Mouse (Mus musculus) kidney, embryonic 14.5 days (tissue): ENCODE measurements at regions not wholly inside any gene's neighbourhood (a gene's known extent, or its start where the extent isn't known, plus 50 kb on each side); places are given as distances from the start of the nearest gene placed in this dataset.

Source experiments
- ATAC-seq: fragments of 200-750 bp; cut with Nextera tagmentation; 2 replicates; pipeline ENCODE4 v1.8.0; 2017; ENCODE audit warnings: moderate number of reproducible peaks, mild to moderate bottlenecking, moderate TSS enrichment, moderate library complexity; ENCODE audit not compliant: low FRiP score, low TSS enrichment
- H3K27ac ChIP-seq: fragments of 300-500 bp; sonication (generic); 2 replicates; pipeline ENCODE4 v1.5.1; 2014; ENCODE audit warnings: low read depth, mild to moderate bottlenecking, low read length, moderate library complexity, mixed read lengths
- H3K27me3 ChIP-seq: fragments of 300-500 bp; sonication (generic); 2 replicates; pipeline ENCODE4 v1.6.1; 2014; ENCODE audit warnings: mild to moderate bottlenecking, low read length; ENCODE audit not compliant: control insufficient read depth, insufficient read depth
- H3K36me3 ChIP-seq: fragments of 300-500 bp; sonication (generic); 2 replicates; pipeline ENCODE4 v1.6.1; 2014; ENCODE audit warnings: low read length, mixed read lengths; ENCODE audit not compliant: control insufficient read depth, insufficient read depth
- H3K4me1 ChIP-seq: fragments of 300-500 bp; sonication (generic); 2 replicates; pipeline ENCODE4 v1.6.1; 2014; ENCODE audit warnings: low read length, mixed read lengths; ENCODE audit not compliant: control insufficient read depth, insufficient read depth
- H3K4me2 ChIP-seq: fragments of 300-500 bp; sonication (generic); replicated peaks from 2 replicates; pipeline ENCODE4 v1.6.1; 2014; ENCODE audit warnings: low read depth, mild to moderate bottlenecking, low read length
- H3K4me3 ChIP-seq: fragments of 300-500 bp; sonication (generic); 2 replicates; pipeline ENCODE4 v1.5.1; 2014; ENCODE audit warnings: mild to moderate bottlenecking, low read length
- H3K9ac ChIP-seq: fragments of 300-500 bp; sonication (generic); 2 replicates; pipeline ENCODE4 v1.6.1; 2014; ENCODE audit warnings: low read depth, mild to moderate bottlenecking, low read length, moderate library complexity
- H3K9me3 ChIP-seq: fragments of 300-500 bp; sonication (generic); 2 replicates; pipeline ENCODE4 v1.6.1; 2016; ENCODE audit warnings: low read length; ENCODE audit not compliant: control insufficient read depth
- WGBS: fragments of 180-500 bp; shearing (Covaris S2); extraction: QIAGEN DNeasy Blood & Tissue Kit; methylation state at CpG from one replicate; pipeline ENCODE4 v1.1.7; 2014; 5-methylcytosine and 5-hydroxymethylcytosine counted together

DNA sequence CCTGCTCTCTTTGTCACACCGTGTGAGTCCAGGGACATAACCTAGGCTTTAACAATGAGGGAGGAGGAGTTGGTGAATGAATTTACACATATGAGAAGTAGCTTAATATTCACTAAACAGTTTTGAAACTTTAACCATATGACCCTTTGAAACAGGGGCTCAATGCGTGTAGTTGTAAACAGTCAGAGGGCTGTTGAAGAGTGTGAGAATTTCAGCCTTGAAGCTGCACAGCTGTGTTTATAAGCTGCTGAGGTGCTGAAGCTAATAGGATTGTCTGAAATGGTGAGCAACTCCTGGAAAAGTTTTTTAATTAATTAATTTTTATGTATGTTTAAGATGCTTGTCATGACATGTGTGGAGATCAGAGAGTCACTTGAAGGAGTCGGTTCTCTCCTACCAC, 59.8 kb upstream of the Rgma start:
- H3K4me2 ChIP-seq: no peak overlapping the region
- H3K4me3 ChIP-seq: no peak overlapping the region
- no peak for ATAC-seq
- H3K36me3 ChIP-seq: no peaks in the 10 kb centered on the region
- no peak overlapping the region for H3K27ac ChIP-seq
- no peaks in the 10 kb centered on the region for H3K9me3 ChIP-seq
- WGBS: 65% methylated on average over 3 of the region's 3 CpGs
- H3K27me3 ChIP-seq: no peaks in the 10 kb centered on the region; the same call in 1 of the 2 replicates
- no peak overlapping the region for H3K9ac ChIP-seq
- H3K4me1 ChIP-seq: no peaks in the 10 kb centered on the region

DNA sequence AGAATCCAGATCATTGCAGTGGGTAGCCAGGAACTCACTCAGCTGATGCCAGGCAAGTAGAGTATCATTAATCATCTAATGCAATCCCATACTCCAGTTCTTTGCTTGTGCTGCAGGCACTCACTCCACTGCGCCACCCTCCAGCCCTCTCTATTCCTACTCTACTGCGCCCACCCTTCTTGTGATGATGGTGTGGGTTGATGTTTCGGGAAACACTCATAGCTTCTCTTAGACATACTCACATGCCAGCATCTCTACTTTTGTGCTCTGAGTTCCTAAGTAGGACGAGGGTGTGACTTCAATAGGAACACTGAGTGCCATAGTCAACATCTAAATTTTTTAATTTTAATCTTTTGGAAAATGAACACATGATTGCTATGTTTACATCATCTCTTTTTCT, 57.7 kb upstream of the Rgma start:
- ATAC-seq: no peak
- H3K9ac ChIP-seq: no peak overlapping the region
- WGBS: 92% methylated on average over 4 of the region's 4 CpGs

DNA sequence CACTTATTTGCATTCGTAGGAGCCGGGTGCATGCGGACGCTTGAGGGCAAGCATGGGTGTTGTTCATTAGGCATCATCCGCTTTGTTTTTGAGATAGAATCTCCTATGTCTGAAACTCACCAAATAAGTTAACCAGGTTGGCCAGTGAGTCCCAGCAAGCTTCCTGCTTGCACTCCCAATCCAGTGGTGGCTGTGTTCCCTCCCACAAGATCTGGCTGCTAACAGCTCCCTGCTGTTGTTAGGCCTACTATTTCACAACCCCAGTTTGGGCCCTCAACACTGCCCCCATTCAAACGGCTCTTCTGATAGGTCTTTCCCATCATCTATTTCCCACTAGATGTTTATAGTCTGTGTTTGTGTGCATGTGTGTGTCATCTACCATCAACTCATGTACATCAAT, 56.3 kb upstream of the Rgma start:
- no peak overlapping the region for H3K4me2 ChIP-seq
- H3K9ac ChIP-seq: no peak overlapping the region
- no peak for ATAC-seq
- no peak overlapping the region for H3K27ac ChIP-seq
- no peaks in the 10 kb centered on the region for H3K36me3 ChIP-seq
- H3K9me3 ChIP-seq: peaks cover 3% of the 10 kb centered on the region; the same call in 1 of the 2 replicates
- no peaks in the 10 kb centered on the region for H3K4me1 ChIP-seq
- H3K4me3 ChIP-seq: no peak overlapping the region
- no peaks in the 10 kb centered on the region for H3K27me3 ChIP-seq
- WGBS: 94% methylated on average over 6 of the region's 6 CpGs

More for the DNA sequence above, 57.7 kb upstream of the Rgma start:
- Histone ChIP-seq H3K4me3 (no peak overlapping the region), H3K27ac (no peak overlapping the region), H3K4me1 (no peaks in the 10 kb centered on the region), H3K9me3 (peaks cover 3% of the 10 kb centered on the region; the same call in 1 of the 2 replicates), H3K27me3 (no peaks in the 10 kb centered on the region), H3K4me2 (no peak overlapping the region), H3K36me3 (no peaks in the 10 kb centered on the region)

DNA sequence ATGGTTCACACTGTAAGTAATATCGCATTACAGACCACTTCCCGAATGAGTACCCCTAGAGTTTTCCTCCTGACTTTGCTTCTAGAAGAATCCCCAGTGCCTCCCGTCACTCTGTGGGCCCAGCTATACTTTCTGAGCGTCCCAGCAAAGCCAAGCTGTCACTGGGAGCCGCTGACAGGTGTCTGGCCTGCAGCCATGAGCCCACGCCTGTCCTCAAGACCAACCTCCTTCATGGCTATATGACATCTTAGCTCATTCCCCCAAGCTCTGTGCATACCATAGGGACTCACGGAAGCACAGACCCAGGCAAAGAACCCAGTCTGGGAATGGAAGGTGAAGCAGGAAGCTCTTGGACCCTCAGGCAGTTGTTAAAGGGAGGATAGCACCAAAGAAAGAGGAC, 55.3 kb upstream of the Rgma start:
- Histone ChIP-seq H3K36me3 (no peaks in the 10 kb centered on the region), H3K4me1 (no peaks in the 10 kb centered on the region), H3K4me2 (no peak overlapping the region), H3K27ac (no peak overlapping the region), H3K4me3 (no peak overlapping the region), H3K9me3 (peaks cover 3% of the 10 kb centered on the region; the same call in 1 of the 2 replicates), H3K27me3 (no peaks in the 10 kb centered on the region), H3K9ac (no peak overlapping the region)
- WGBS: 84% methylated on average over 7 of the region's 7 CpGs
- ATAC-seq: no peak

DNA sequence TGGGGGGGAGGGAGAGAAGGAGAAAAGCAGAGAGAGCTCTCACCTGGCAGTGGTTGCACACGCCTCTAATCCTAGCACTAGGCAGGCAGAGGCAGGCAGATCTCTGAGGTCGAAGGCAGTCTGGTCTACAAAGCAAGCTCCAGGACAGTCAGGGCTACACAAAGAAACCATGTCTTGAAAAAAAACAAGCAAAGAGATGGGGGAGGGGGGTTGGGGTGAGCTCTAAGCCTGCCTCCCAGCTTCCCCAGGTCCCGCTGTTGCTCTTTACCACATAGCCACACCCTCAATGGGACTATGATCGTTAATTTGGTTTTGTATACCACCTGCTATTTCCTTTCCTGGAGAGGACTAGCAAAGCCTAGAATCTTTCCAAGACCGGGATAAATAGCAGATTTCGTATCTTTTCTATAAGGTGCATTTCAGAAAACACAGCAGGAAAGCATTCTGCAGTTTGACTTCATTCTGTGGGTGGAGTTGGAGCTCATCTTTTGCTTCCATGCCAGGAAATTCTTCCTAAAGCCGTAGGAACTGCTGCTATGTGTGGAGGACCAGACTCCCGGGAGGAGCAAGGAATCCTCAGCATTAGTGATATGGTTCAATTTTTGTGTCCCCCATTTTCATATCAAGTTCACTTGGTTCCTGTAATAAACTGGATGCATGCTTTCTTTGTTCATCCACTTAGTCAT, 52.7 kb upstream of the Rgma start:
- no peak overlapping the region for H3K9ac ChIP-seq
- H3K36me3 ChIP-seq: no peaks in the 10 kb centered on the region
- H3K27ac ChIP-seq: no peak overlapping the region
- peaks cover 3% of the 10 kb centered on the region; the same call in 1 of the 2 replicates for H3K9me3 ChIP-seq
- peaks cover 8% of the 10 kb centered on the region for H3K4me1 ChIP-seq
- H3K27me3 ChIP-seq: no peaks in the 10 kb centered on the region
- H3K4me2 ChIP-seq: no peak overlapping the region
- 90% methylated on average over 8 of the region's 8 CpGs for WGBS
- H3K4me3 ChIP-seq: no peak overlapping the region
- no peak for ATAC-seq

DNA sequence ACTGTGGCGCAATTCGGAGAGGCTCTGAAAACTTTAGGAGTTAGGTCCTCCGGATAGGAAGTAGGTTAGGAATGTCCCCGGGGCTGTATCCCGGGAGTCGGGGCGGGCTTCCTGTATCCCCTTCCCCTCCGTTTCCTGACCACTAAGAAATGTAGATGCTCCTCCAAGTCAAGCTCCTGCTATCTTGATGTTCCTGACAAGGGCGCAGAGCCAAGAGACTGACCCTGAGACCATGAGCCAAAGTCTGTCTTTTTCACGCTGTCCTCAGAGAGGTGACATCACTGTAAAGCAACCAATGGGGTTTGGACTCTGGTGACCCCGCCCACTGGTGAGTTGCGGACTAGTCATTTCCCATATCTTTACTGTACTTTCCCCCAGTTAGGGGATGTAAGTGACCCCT, 51.8 kb upstream of the Rgma start:
- WGBS: 49% methylated on average over 12 of the region's 12 CpGs
- Histone ChIP-seq H3K4me1 (peaks cover 17% of the 10 kb centered on the region), H3K9me3 (peaks cover 3% of the 10 kb centered on the region; the same call in 1 of the 2 replicates), H3K27ac (no peak overlapping the region), H3K4me3 (no peak overlapping the region), H3K9ac (no peak overlapping the region), H3K4me2 (0 out of 2 replicates have a peak overlapping the region, but pooled peaks have one; percentile 5), H3K36me3 (no peaks in the 10 kb centered on the region), H3K27me3 (no peaks in the 10 kb centered on the region)
- ATAC-seq: no peak

DNA sequence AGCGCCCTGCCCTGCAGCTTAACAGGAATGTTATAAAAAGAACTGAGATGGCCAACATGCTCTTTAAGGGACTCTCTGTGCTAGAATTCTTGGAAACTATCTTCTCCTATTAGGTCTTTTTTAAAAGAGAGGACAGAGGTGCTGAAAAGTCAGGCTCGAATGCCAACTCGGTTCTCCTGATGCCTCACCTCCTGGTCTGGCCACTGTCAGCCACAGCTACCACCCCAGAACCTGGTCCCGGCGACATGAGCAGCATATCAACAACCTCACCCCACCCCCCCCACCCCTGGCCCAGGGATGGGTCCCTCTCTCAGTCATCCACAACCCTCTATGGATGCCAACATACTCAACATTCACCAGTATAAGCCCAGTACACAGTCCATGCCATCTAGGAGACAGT, 49.8 kb upstream of the Rgma start:
- Histone ChIP-seq H3K36me3 (no peaks in the 10 kb centered on the region), H3K4me2 (no peak overlapping the region), H3K4me1 (peaks cover 22% of the 10 kb centered on the region), H3K9me3 (peaks cover 3% of the 10 kb centered on the region; the same call in 1 of the 2 replicates), H3K27ac (no peak overlapping the region), H3K4me3 (no peak overlapping the region), H3K9ac (no peak overlapping the region), H3K27me3 (no peaks in the 10 kb centered on the region)
- WGBS: 96% methylated on average over 5 of the region's 5 CpGs
- ATAC-seq: no peak
